Mouse (Mus musculus): ENCODE results near the gene Ttyh2.
A peak's percentile ranks its signal among the peaks of the same experiment; 100 is the strongest.

- TF ChIP-seq CTCF (IDR thresholded peaks at IDR 0.05; ENCODE audit: control insufficient read depth, insufficient read depth, low read length) (peak; percentile 47), POLR2A (IDR thresholded peaks at IDR 0.05; ENCODE audit: borderline replicate concordance, control insufficient read depth, low read depth, low read length) (no peak)
Measured at GRCm38 (mm10) chr11:114628032-114628431, 47.2 kb upstream of the Ttyh2 start.

Data from bone marrow, adult 2 months (tissue).